Mouse (Mus musculus) adrenal gland, adult (tissue): ENCODE data around the gene Ap1g2.

Experiments used
- DNase-seq, 2 experiments: peaks; one replicate each; pipeline ENCODE4 v3.0.0; 2022 to 2023; ENCODE audit warnings: low spot score in 1 of 2; ENCODE audit not compliant: inconsistent age in 2 of 2

The Ap1g2 gene

GRCm38 (mm10) chr14:55062626-55063025, 43.8 kb downstream of the Ap1g2 start:
- peak; percentile 31 to 57 for DNase-seq

DNA sequence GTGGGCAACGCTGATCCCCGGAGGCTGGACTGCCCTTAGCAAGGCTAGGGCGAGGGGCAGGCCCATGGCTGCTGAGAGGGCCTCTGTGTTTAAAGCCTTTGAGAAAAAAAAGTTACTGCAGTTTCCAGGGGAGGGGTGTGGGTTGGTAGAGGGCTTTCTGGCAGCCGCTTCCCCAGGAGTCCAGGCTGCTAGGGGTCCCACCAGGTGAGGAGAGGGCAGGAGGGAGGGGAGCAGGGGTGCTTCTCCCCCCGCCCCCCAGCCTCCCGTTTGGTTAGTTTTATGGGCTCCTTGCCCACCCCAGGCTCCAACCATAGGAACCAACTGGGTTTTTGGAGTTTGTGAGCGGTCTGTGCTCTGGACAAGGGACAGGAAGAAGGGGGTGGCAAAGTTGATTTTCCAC, 44.5 kb downstream of the Ap1g2 start:
- no peak for DNase-seq

GRCm38 (mm10) chr14:55059931-55060330, 46.5 kb downstream of the Ap1g2 start:
- no peak for DNase-seq

GRCm38 (mm10) chr14:55059009-55059408, 47.4 kb downstream of the Ap1g2 start:
- no peak for DNase-seq

GRCm38 (mm10) chr14:55055167-55055834, 51.1 kb downstream of the Ap1g2 start:
- DNase-seq: peak; percentile 91 to 97

- no peak for DNase-seq
These were observed 52.1 kb downstream of the Ap1g2 start for GRCm38 (mm10) chr14:55054191-55054749.

- DNase-seq: no peak
These were observed 52.6 kb downstream of the Ap1g2 start for GRCm38 (mm10) chr14:55053708-55054190.

DNA sequence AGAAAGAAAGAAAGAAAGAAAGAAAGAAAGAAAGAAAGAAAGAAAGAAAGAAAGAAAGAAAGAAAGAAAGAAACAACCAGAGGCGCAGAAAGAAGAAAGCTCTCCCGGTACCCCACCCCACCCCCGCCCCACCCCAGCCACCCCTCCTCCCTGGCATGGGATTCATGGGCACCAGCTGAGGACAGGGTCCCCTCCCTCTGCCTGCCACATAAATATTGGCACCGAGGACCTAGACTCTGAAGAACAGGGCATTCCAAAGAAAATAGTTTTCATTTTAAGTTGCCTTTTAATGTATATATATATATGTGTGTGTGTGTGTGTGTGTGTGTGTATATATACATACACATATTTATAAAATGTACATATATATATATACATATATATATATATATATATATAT, 53.3 kb downstream of the Ap1g2 start:
- DNase-seq: no peak

GRCm38 (mm10) chr14:55052496-55052895, 53.9 kb downstream of the Ap1g2 start:
- DNase-seq: no peak
